Comparison of ENCODE assay signal across 9 mouse cellular contexts in the genomic region with DNA sequence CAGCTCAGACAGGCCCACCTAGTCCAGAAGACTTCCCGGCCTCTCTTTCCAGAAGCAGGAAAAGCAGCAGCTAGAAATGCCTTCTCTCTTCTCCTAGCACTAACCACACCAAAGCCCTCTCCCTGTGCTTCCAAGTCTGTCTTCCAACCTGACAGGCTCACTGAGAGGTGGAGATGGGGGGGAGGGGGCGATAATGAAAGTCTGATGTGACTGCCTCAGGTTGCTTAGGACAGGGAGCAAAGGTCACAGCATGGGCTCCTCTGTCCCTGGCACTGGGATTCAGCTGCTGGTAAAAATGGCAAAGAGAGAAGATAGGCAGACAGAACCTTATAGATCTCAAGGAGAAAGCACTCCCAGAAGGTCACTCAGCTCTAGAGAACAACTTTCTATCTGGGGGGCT.
DNase-seq lines count a peak whose midpoint lies in the region; ATAC-seq lines count a peak whose summit lies in the region.
"Had no signal": no experiment of that assay in that cellular context is flagged by ENCODE, and none has a peak within 500 bp of the region (broad histone marks: within the 10 kb centered on the region; RNA-seq: fewer than 3 reads in every experiment).

No protein-coding gene starts in this region.

- H3K4me3 ChIP-seq in hindbrain, embryonic 10.5 days: no peak overlapping the region
- no peak overlapping the region for H3K4me3 ChIP-seq in hindbrain, embryonic 14.5 days (replicated peaks; ENCODE audit: low read length)
- H3K4me3 ChIP-seq in forebrain, embryonic 13.5 days: no peak overlapping the region
- H3K4me3 ChIP-seq in limb, embryonic 15.5 days: no peak overlapping the region
- H3K4me3 ChIP-seq: layer of hippocampus, adult 2 months had no signal

- no peak for ATAC-seq in hindbrain, embryonic 14.5 days (ENCODE audit: low FRiP score)
- ATAC-seq in forebrain, embryonic 13.5 days: no peak
- ATAC-seq in limb, embryonic 15.5 days (ENCODE audit: insufficient number of reproducible peaks, low FRiP score, low TSS enrichment, low read depth): no peak

- H3K4me1 ChIP-seq in hindbrain, embryonic 10.5 days (replicated peaks): peaks cover 49% of the 10 kb centered on the region
- peaks cover 19% of the 10 kb centered on the region for H3K4me1 ChIP-seq in hindbrain, embryonic 14.5 days (replicated peaks; ENCODE audit: control insufficient read depth, insufficient read depth, low read length)
- peaks cover 57% of the 10 kb centered on the region for H3K4me1 ChIP-seq in forebrain, embryonic 13.5 days
- peaks cover 69% of the 10 kb centered on the region for H3K4me1 ChIP-seq in limb, embryonic 15.5 days

- H3K9me3 ChIP-seq in hindbrain, embryonic 10.5 days: no peaks in the 10 kb centered on the region
- H3K9me3 ChIP-seq in hindbrain, embryonic 14.5 days (ENCODE audit: control insufficient read depth, low read length): no peaks in the 10 kb centered on the region
- H3K9me3 ChIP-seq in forebrain, embryonic 13.5 days (replicated peaks): no peaks in the 10 kb centered on the region
- no peaks in the 10 kb centered on the region for H3K9me3 ChIP-seq in limb, embryonic 15.5 days

- H3K4me2 ChIP-seq in hindbrain, embryonic 14.5 days (replicated peaks): no peak overlapping the region
- H3K4me2 ChIP-seq in forebrain, embryonic 13.5 days: peak overlapping the region; percentile 46
- H3K4me2 ChIP-seq in limb, embryonic 15.5 days: peak overlapping the region; percentile 40; the same call in 1 of the 2 replicates

- peak overlapping the region; percentile 73; the same call in 1 of the 2 replicates for H3K27ac ChIP-seq in hindbrain, embryonic 10.5 days
- no peak overlapping the region for H3K27ac ChIP-seq in hindbrain, embryonic 14.5 days
- H3K27ac ChIP-seq in forebrain, embryonic 13.5 days: peak overlapping the region; percentile 96
- H3K27ac ChIP-seq in limb, embryonic 15.5 days: peak overlapping the region; percentile 83
- H3K27ac ChIP-seq: layer of hippocampus, adult 2 months had no signal

- no peak overlapping the region for H3K9ac ChIP-seq in hindbrain, embryonic 14.5 days
- 0 out of 2 replicates have a peak overlapping the region, but pooled peaks have one; percentile 40 for H3K9ac ChIP-seq in forebrain, embryonic 13.5 days
- 0 out of 2 replicates have a peak overlapping the region, but pooled peaks have one; percentile 7 for H3K9ac ChIP-seq in limb, embryonic 15.5 days

- DNase-seq in hindbrain, embryonic 10.5 days (ENCODE audit: low spot score): peak; percentile 36
- DNase-seq in hindbrain, embryonic 14.5 days (ENCODE audit: low spot score): no peak
- peak; percentile 50 for DNase-seq in R1 (ENCODE audit: low read depth, low spot score)
- no peak for DNase-seq in spleen, postnatal 10 days (ENCODE audit: low spot score in 2 of 2)
- DNase-seq in right cerebral cortex, postnatal 25 days: no peak
- no peak for DNase-seq in left cerebral cortex, postnatal 10 days (ENCODE audit: extremely low spot score in 1 of 2, low spot score in 2 of 2)

- H3K36me3 ChIP-seq in hindbrain, embryonic 10.5 days: peaks cover 27% of the 10 kb centered on the region
- no peaks in the 10 kb centered on the region for H3K36me3 ChIP-seq in hindbrain, embryonic 14.5 days (replicated peaks; ENCODE audit: control insufficient read depth, insufficient read depth)
- H3K36me3 ChIP-seq in forebrain, embryonic 13.5 days (ENCODE audit: poor library complexity, severe bottlenecking): 0 out of 2 replicates have a peak, but pooled peaks cover 3% of the 10 kb centered on the region
- H3K36me3 ChIP-seq in limb, embryonic 15.5 days: peaks cover 4% of the 10 kb centered on the region; the same call in 1 of the 2 replicates

- 22% methylated on average over 2 of the region's 2 CpGs for WGBS in hindbrain, embryonic 10.5 days
- WGBS in hindbrain, embryonic 14.5 days: 40% methylated on average over 2 of the region's 2 CpGs
- 44% methylated on average over 2 of the region's 2 CpGs for WGBS in forebrain, embryonic 13.5 days
- WGBS in limb, embryonic 15.5 days: 17% methylated on average over 2 of the region's 2 CpGs

- no peaks in the 10 kb centered on the region for H3K27me3 ChIP-seq in hindbrain, embryonic 10.5 days (ENCODE audit: insufficient read depth, poor library complexity, severe bottlenecking)
- H3K27me3 ChIP-seq in hindbrain, embryonic 14.5 days (ENCODE audit: control insufficient read depth, insufficient read depth, low read length): no peaks in the 10 kb centered on the region
- H3K27me3 ChIP-seq in forebrain, embryonic 13.5 days: no peaks in the 10 kb centered on the region
- no peaks in the 10 kb centered on the region for H3K27me3 ChIP-seq in limb, embryonic 15.5 days

- intact Hi-C loops in left cerebral cortex, postnatal 10 days (cut with DNase I): no loop called here

Comparison
In these comparisons a context has a peak if more than half of its experiments do, and no peak if none do; other contexts are left out.
1. DNase-seq: peak in hindbrain, embryonic 10.5 days (single experiment) and R1 (single experiment); none in hindbrain, embryonic 14.5 days (single experiment), spleen, postnatal 10 days (0 of 2), right cerebral cortex, postnatal 25 days (single experiment) and left cerebral cortex, postnatal 10 days (0 of 2).